Mouse (Mus musculus) cerebellum, adult (tissue): Measurements from ENCODE around the gene Prcd.
"Not testable (repeated sequence)": the region's sequence is repeated elsewhere in the genome, so short reads cannot be mapped to it uniquely, and the experiment has no call there.

Experiments
- ATAC-seq: cut with Nextera tagmentation; 2 replicates; pipeline ENCODE4 v1.9.2; 2017; ENCODE audit warnings: mild to moderate bottlenecking, moderate library complexity, mixed read lengths; ENCODE audit not compliant: insufficient number of reproducible peaks, low FRiP score, low TSS enrichment

The Prcd gene

DNA sequence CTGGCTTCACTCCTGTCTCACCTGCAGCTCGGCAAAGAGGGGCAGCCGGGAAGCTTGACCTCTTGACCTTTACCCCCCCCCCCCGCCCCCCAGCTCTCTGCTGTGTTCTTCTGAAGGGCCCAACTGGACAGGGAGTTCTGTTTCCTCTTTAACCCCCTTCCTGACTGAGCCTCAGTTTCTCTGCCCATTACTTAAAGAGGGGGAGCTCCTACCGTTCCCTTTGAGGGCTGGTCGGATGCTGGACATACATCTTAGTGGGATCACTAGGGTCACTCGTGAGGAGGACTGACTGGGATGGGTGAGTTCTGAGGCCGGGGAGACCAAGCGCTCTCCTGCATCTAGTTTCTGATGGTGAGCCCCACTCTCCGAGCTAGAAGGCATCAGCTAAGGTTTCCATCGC is at the start of gene Prcd:
Prcd (plus strand) TSS at position 301 of the 400 bp plus-strand sequence.
- no peak for ATAC-seq

DNA sequence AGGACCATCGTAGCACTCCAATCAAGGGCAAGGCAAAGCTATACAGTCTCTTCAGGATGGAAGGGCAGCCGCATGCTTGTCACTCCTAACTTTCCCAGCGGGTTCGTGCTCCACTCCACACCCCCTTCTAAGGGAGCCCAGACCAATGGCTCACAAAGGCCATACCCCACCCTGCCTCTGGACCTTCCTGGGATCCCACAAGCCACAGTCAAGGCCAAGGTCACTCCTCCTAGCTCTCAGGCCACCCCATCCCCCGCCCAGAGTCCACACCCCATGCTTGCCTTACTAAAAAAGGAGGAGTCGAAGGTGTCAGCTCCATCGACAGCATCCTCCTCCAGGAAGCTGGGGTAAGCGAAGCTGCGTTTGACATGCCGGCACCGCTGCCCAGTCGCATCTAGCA is 49.2 kb upstream of the Prcd start:
- ATAC-seq = no peak

DNA sequence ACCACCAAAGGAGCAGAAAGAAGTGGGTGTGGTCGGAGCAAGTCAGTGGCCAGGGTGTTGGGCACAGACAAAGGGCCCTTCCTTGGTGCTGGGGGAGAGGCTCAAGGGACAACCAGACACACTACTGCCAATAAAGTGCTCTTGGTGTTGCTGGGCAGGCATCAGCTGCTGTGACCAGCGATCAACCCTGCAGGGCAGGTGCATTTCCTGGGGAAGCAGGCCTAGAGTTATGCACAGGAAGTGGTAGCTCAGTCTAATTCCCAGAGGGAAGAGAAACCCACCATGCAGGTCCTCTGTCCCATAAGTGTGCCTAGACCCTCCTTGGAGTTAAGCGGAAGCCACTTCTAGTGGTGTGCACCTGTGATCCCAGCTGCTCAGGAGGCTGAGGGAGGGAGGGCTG is 45.6 kb upstream of the Prcd start:
- no peak for ATAC-seq

DNA sequence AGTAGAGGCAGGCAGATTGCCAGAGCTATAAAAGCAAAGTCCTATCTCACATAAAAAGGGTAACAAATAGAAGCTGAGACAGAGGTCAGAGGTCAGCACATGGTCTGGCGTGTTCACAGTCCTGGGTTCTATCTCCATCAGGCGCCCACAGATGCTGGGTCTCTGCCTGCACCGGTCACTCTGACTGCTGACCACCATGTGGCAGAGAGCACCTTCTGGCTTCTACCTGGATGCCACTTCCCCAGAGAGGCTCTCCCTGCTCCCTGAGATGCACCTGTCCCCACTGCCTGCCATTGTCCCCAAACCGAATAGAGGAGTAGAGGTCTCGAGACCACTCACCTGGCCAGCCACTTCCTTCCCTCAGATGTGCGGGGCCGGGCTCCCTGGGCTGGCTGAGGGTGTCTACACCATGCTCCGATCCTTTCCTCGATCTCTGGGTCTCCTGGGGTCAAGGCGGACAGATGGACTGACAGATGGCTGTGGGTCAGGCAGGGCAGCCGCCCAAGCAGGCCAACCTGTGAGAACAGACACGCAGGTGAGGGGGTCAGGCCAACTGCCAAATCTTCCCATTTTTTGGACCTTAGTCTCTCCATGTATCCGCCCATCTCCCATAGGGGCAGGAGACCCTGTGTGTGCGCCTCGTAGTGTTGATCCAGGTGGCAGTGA is 43.2 kb upstream of the Prcd start:
- peak; percentile 78; the same call in 1 of the 2 replicates for ATAC-seq

DNA sequence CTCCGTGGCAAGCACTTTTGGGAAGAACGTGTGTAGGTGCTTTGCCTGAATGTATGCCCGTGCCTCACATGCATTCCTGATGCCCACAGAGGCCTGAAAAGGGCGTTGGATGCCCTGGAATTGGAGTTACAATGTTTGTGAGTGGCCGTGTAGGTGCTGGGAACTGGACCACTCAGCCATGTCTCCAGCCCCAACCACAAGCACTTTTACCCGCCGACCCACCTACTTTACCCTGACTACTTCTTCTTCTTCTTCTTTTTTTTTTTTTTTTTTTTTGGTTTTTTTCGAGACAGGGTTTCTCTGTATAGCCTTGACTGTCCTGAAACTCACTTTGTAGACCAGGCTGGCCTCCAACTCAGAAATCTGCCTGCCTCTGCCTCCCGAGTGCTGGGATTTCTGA is 42.2 kb upstream of the Prcd start:
- not testable (repeated sequence) for ATAC-seq

DNA sequence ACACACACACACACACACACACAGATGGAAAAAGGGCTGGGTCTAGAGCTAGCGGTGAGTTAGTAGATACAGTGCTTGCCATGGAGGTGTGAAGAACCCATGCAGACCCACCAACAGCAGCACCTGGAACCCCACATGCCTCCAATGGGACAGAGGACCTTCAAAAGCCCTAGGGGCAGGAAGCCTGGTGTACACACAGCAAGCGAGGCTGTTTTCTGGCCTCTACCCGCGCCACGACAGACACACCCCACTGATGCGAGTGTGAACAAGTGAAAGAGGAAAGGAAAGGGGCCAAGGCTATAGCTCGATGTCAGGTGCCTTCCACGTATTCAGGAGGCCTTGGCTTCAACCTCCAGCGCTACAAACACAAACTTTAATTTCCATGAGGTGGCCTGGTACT is 41.5 kb upstream of the Prcd start:
- ATAC-seq = no peak

DNA sequence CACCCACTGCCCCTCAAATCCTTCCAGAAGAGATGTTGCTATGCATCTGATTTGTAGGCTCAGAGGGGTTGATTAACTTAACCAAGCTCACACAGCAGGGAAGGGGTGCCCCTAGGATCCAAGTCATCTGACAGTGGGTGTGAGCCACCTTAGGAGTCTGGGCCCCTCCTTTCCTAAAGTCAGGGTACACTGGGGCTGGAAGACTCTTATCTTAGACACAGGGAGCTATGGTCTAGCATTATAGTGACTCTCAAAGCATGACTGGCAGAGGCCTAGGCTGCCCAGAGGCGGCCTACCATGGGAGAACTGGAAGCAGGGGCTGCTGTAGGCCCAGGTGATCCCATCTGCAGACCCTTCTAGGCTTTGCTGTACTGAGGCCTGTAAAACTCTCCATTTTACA is 40.8 kb upstream of the Prcd start:
- no peak for ATAC-seq

DNA sequence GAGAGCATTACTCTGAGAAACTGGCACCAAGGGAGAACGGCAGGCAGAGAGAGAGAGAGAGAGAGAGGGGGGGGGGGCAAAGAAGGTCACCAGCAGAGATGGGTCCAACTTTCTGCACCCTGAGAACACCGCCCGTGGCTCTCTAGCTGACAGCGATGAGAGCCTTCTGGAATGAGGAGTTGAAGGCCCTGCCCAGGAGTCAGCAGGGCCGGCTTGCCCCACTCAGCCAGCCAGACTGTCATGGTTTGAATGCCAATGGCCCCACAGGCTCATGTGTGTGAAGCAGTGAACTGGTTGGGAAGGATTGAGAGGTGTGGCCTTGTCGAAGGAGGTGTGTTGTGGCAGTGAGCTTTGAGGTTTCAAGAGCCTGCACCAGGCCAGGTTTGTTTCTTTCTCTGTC is 40.1 kb upstream of the Prcd start:
- no peak for ATAC-seq

DNA sequence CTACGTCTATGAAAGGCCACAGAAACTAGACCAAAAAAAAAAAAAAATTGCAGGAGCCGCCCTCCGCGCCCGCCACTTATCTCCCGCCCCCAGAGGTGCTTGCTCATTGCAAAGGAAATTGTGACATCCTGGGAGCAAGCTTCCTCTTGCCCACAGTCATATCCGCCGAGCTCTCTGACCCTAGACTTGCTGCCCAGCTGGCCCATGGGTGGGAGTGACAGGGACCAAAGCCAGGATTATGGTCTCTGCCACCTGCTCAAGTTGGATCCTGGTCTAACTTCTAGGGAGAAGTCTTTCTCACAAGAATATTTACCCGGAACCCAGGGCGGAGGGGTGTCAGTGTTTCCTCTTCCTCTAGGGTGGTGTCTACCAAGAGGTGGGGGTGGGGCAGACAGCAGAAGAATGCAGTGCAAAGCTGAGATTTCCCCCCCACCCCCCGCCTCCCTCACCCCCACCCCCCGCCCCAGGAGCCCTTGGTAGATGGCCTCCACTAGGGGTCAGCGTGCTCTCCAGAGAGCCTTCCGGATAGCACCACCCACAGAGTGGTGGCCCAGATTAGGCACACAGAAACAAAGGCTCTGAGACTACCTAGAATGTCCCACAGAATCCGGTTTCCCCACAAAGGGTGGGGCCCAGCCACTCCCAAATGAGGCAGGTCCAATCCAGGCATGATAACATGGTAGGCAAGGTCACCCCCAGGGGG is 37.4 kb upstream of the Prcd start:
- no peak for ATAC-seq

DNA sequence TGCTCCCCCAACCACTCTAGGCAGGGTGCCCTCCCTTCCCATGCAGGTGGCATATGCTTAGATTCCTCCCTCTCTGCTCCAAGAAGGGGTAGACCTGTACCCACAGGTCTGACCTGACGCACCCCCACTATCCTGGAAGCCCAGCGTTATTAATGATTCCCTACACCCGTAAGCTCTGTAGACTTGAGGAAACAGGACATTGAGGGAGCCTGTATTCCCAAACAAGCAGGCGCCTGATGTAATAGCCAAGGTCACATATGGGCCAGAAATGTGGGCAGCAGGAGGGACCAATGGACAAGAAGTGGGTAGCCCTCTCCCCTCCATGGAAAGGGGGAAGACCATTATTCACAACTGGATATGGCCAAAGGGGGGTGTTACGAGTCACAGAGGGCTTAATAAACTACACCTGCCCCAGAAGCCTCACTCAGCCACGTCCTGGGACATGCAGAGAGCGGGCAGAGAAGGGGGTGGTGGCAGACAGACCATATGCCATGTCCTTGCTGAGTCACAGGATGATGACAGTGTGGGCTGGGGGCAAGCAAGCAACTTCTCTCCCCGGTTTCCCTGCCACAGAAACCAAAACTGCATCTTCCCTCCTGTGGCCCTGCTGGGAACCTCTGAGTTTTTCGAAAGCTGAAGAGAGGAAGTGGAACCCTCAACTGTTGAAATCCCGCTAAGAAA is 36.8 kb upstream of the Prcd start:
- ATAC-seq = no peak

DNA sequence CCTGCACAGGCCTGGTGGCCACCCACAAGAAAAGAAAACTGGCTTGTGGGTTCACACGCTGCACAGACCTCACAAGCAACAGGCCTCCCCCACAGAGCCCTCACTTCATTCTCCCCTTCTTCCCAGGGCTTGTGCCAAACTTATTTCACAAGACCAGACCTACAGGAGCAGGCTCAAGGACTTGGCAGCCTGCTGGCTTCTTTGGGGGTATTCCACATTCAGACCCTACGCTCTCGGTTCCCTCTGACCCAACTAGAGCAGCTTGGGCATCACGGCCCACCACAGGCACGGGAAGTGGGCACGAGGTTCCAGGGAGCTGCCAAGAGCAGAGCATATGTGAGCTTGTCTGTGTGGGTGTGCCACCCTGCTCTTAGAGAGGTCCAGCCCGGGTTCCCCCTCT is 35.7 kb upstream of the Prcd start:
- no peak for ATAC-seq

DNA sequence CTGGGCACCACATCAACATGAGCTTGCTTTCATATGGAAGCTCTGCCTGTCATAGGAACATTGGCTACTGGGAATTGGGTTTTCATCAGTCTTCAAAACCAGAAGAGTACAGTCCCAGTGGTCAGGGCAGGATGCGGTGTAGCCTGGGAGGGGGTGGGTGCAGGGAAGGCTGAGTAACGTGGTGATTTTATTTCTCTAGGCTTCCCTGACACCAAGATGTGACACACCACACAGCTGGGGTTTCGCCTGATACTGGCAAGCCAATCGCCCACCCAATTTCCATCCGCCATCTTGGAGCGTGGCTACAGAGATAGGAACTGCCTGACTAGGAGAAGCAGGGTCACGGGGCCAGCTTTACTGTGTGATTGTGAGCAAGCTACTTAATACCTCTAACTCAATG is 34.7 kb upstream of the Prcd start:
- ATAC-seq = no peak

DNA sequence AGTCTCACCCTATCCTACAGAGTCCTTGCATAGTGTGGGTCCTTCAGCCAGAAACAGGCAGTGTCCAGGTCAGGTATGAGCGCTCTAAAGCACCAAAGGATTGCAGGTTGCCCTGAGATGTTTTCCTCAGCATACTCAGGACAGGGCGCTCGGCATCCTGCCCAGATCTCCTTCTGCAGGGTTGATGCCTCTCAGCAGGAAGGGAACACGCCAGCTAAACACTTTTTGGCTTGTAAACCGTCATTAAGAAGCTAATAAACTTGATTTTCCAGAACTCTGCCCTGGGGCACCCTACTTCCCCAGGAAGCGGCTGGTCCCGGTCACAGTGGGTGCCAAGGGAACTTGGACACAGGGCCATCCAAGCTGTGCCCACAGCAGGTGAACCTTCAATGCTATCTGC is 34.2 kb upstream of the Prcd start:
- no peak for ATAC-seq

DNA sequence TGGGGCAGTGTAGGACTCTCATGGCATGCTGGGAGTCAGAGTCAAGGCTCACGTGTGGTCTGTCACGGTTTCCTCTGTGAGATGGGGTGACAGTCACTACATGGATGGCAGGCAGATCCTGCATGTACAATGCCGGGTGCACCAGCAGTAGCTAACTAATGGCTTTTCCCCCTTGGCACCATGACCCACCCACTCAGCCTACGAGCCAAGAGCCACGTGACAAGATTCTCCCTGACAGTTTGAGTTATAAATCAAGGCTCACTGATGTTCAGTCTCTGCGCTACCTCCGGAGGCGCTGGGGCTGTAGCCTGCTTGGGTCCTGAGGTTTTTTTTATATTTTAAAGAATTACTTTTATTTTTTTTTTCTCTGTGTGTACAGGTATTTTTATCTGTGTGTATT is 33.8 kb upstream of the Prcd start:
- no peak for ATAC-seq

DNA sequence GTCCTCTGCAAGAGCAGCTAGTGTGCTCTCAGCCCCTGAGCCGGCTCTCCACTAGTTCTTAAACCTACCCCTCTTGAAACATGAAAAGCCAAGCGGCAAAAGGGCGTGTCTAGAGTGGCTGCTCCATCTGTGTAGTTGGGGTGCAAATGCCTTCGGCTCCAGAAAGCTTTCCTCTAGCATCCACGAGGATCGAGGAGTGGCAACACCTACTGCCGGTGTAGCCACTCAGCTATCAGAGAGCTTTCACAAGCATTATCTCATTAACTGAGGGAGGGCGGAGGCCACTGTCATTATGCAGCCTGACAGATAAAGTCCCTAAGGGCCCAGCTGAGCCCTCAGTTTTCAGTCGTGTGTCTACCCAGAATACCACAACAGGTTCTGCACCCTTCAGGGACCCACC is 33.3 kb upstream of the Prcd start:
- ATAC-seq = no peak

DNA sequence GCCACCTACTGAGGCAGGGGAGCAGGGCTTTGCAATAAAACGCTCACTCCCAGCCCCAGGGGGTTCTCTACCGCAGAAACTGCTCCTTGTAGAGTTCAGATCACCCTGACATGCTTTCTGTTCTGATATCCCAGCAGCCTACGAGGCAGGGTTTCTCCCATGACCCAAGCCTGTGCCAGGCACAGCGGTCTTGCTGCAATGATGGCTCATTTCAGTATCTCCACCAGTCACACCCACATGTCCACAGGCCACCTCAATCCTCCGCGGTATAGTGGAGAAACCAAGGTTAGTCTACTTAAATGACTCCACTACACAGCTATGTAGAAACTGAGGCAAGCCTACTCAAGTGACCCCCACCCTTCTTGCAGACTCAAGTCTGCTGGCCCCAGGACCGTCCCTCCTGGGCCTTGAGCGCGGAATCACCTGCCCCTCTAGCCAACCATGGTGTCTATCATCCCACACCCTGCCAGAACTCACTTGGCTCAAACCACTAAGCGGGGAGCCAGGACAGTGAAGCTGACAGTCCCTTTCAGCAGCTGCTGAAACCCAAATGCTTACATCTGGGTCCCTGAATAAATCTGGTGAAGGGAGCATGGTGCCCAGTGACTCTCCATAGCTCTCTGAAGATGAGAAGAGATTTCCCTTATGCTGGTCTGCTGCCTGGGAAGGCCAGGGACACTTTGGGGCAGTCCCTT is 32.6 kb upstream of the Prcd start:
- no peak for ATAC-seq

DNA sequence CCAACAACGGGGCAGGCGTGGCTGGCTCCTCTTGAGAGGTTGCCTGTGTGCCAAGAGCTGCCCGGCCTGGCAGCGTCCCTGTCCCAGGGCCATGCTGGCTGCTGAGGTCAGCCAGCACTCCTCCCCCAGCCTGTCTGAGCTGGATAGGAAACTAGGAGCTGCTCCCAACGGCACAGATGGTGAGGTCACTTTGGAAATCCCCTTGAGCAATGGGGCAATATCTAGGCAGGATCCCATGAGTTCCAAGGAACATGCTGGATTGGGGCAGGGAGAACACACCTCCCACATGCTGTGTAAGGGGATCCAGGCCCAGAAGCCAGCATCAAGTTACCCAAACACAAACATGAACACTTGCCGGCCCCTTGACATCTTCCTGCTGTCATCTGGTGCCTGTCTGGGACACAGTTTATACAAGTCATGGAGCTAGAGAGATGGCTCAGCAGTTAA is 32.1 kb upstream of the Prcd start:
- peak; percentile 70; the same call in 1 of the 2 replicates for ATAC-seq

DNA sequence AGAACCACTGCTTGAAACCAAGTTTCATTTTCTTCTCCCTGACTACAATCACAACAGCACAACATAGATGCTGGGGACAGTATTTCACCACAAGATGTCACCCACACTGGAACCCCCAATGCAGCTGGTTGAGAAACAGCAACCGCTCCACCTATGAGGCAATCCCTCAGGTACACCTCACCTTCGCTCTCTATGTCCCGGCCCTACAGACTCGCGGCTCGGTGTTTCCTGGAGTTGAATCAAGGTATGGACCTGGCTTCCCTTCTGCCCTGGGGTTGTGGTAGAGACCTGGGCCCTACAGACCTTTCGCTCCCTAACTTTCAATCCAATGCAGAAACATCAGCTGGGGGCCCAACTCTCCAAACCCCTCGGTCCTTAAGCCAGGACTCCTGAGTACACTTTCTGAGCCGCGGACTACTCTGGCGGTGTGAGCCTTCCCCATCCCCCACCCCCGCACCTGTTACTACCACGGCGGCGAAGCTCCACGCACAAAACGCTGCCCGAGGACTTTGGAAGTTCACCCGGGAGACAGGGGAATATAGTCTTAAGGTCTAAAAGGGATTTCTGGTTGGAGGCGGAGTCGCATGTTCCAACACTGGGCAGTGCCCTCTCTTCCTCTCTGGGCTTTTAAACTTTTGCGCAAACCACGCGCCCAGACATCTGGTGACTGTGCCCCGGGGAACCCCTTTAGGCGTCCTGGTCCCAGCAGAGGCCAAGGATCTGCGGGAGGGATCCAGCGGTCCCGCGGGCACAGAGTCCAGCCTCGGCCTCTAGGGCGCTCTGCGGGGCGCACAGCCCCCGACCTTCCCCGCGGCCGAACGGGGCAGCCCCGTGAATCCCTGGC is 29.8 kb upstream of the Prcd start:
- ATAC-seq = no peak

DNA sequence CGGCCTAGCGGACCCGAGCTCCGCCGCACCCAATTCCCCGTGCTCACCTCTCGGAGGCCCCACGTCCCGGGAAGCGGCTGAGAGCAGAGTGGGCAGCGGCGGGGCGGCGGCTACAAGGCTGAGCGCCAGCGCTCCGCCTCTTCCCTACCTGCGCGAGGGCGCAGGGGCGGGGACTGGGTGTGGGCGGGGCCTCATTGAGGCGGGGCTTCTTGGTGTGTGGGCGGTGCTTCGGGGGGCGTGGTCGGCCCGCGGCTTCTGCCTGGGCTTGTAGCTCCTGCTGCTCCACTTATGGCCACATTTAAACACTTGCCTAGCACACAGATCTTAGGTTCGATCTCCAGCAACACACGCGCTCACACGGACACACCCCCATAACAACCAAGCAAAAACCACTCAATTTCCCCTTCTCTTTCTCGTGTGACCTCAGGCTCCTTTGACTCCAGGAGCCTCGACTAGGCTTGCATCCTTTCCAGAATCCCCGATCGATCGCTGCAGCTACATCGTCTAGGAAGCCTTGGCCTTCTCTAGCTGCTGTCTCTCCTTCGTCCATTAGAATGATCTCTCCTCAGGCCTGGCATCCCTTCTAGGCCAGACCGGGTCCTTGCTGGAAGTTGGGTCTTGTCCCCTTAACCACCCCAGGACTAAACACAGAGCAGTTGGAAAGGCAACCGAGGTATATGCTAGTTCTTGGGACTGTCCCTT is 29.1 kb upstream of the Prcd start:
- no peak for ATAC-seq
